Mouse (Mus musculus) T-helper 1 cell (primary cell): ENCODE measurements around the gene Ttc30a1.
"Not testable (repeated sequence)": the region's sequence is repeated elsewhere in the genome, so short reads cannot be mapped to it uniquely, and the experiment has no call there.

Experiments
- in situ Hi-C: fragments of 300-600 bp; cut with MboI, MseI; formaldehyde crosslinking; loops from one replicate; pipeline ENCODE4 v1.15.1; 2025; ENCODE audit warnings: high pct_unique_total_duplicates

Ttc30a1 gene

GRCm38 (mm10) chr2:75983847-75984246 lies 2.1 kb upstream of the Ttc30a1 start:
- in situ Hi-C loops = no loop called here

- in situ Hi-C loops = no loop called here
Measured at GRCm38 (mm10) chr2:75983091-75983490, 1.3 kb upstream of the Ttc30a1 start.

GRCm38 (mm10) chr2:75982626-75983025 lies 859 bp upstream of the Ttc30a1 start:
- in situ Hi-C loops = no loop called here

- in situ Hi-C loops = not testable (repeated sequence)
Measured at GRCm38 (mm10) chr2:75980933-75981439, 781 bp downstream of the Ttc30a1 start.

- in situ Hi-C loops = loop anchor here (5.0 kb wide), 1 partner anchor 41 kb away; the partner anchor contains the start of gene Ttc30b
Measured at GRCm38 (mm10) chr2:75977752-75978368, 3.9 kb downstream of the Ttc30a1 start, which contains the start of gene Ttc30a2. Ttc30a2 (minus strand) TSS chr2:75978170.

- in situ Hi-C loops = loop anchor here (5.0 kb wide), 1 partner anchor 39 kb away; the partner anchor contains the start of gene Ttc30b
Measured at GRCm38 (mm10) chr2:75976070-75976469, 5.7 kb downstream of the Ttc30a1 start.

- in situ Hi-C loops = no loop called here
Measured at GRCm38 (mm10) chr2:75974131-75974530, 7.6 kb downstream of the Ttc30a1 start.

GRCm38 (mm10) chr2:75964972-75965371 lies 16.8 kb downstream of the Ttc30a1 start:
- in situ Hi-C loops = loop anchor here (5.0 kb wide), 2 partner anchors 78 to 183 kb away; no protein-coding TSS in a partner anchor

- in situ Hi-C loops = loop anchor here (5.0 kb wide), 1 partner anchor 77 kb away; no protein-coding TSS in a partner anchor
Measured at GRCm38 (mm10) chr2:75964512-75964911, 17.3 kb downstream of the Ttc30a1 start.

- in situ Hi-C loops = loop anchor here (5.0 kb wide), 1 partner anchor 77 kb away; no protein-coding TSS in a partner anchor
Measured at GRCm38 (mm10) chr2:75964051-75964450, 17.7 kb downstream of the Ttc30a1 start.

GRCm38 (mm10) chr2:75963211-75963840 lies 18.4 kb downstream of the Ttc30a1 start:
- in situ Hi-C loops = loop anchor here (5.0 kb wide), 1 partner anchor 76 kb away; no protein-coding TSS in a partner anchor

- in situ Hi-C loops = loop anchor here (5.0 kb wide), 1 partner anchor 73 kb away; no protein-coding TSS in a partner anchor
Measured at GRCm38 (mm10) chr2:75960366-75961330, 21.1 kb downstream of the Ttc30a1 start.

- in situ Hi-C loops = loop anchor here (5.0 to 10.0 kb wide), 2 partner anchors 73 to 355 kb away; no protein-coding TSS in a partner anchor
Measured at GRCm38 (mm10) chr2:75959850-75960365, 21.9 kb downstream of the Ttc30a1 start.

- in situ Hi-C loops = loop anchor here (10.0 kb wide), 1 partner anchor 355 kb away; no protein-coding TSS in a partner anchor
Measured at GRCm38 (mm10) chr2:75959183-75959849, 22.5 kb downstream of the Ttc30a1 start.

- in situ Hi-C loops = loop anchor here (10.0 kb wide), 1 partner anchor 351 kb away; no protein-coding TSS in a partner anchor
Measured at GRCm38 (mm10) chr2:75955709-75956108, 26.1 kb downstream of the Ttc30a1 start.

- in situ Hi-C loops = loop anchor here (10.0 kb wide), 1 partner anchor 349 kb away; no protein-coding TSS in a partner anchor
Measured at GRCm38 (mm10) chr2:75953320-75953719, 28.4 kb downstream of the Ttc30a1 start.

- in situ Hi-C loops = loop anchor here (10.0 kb wide), 1 partner anchor 346 kb away; no protein-coding TSS in a partner anchor
Measured at GRCm38 (mm10) chr2:75950685-75951084, 31.1 kb downstream of the Ttc30a1 start.

GRCm38 (mm10) chr2:75938117-75939063 lies 43.4 kb downstream of the Ttc30a1 start, which contains the start of gene Ttc30b:
Ttc30b (minus strand) TSS chr2:75938585.
- in situ Hi-C loops = loop anchor here (5.0 kb wide), 1 partner anchor 39 kb away; the partner anchor contains the start of gene Ttc30a2
